Mouse (Mus musculus) gastrocnemius, adult 8-10 months (tissue): Measurements from ENCODE around the gene Acadm. TPM values are rescaled to one million over a fixed set of nuclear protein-coding genes. Genes with fewer than 3 reads are reported as not detected.

Experiments
- DNase-seq, 2 experiments: peaks; one replicate each; pipeline ENCODE4 v3.0.0; 2022; ENCODE audit warnings: low spot score in 2 of 2
- total RNA-seq, 4 experiments: library from RNA; stranded (reverse); gene quantifications; 2 replicates each; pipeline ENCODE4 v1.2.4; 2022

Gene Acadm
- total RNA-seq = 100 to 1,000 TPM; 299 to 345 (median 326) TPM

DNA sequence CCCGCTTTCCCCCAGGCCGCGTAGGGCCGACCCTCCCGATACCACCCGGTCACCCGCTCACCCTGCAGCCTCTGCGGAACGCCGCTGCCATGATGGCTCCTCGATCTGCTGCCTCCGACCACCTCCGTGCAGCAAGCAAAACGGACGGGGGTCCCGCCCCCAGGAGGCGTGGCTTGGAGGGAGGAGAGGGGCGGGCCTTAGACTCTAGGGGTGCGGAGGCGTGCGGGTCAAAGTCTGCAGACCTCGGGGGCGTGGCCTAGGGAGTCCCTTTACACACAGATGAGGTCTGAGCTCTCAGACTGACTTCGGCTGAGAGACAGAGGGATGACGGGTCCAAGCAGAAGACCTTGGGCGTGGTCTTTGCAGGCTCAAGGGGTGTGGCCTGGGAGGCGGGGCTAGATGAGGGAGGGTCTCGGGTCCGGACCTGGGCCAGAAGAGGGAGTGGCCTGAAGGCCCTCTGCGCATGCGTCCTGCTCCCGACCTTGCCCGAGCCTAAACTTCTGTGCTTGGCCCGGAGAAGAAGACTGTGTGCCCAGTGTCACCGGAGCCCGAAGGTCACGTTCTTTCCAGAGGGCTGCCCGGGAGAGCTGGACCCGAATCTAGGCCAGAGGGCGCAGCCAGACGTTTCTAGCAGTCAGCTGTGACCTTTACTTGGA is at the start of gene Acadm:
TSS of gene Acadm (minus strand) at position 298 of the 656 bp plus-strand sequence.
- peak; percentile 97 to 98 for DNase-seq

DNA sequence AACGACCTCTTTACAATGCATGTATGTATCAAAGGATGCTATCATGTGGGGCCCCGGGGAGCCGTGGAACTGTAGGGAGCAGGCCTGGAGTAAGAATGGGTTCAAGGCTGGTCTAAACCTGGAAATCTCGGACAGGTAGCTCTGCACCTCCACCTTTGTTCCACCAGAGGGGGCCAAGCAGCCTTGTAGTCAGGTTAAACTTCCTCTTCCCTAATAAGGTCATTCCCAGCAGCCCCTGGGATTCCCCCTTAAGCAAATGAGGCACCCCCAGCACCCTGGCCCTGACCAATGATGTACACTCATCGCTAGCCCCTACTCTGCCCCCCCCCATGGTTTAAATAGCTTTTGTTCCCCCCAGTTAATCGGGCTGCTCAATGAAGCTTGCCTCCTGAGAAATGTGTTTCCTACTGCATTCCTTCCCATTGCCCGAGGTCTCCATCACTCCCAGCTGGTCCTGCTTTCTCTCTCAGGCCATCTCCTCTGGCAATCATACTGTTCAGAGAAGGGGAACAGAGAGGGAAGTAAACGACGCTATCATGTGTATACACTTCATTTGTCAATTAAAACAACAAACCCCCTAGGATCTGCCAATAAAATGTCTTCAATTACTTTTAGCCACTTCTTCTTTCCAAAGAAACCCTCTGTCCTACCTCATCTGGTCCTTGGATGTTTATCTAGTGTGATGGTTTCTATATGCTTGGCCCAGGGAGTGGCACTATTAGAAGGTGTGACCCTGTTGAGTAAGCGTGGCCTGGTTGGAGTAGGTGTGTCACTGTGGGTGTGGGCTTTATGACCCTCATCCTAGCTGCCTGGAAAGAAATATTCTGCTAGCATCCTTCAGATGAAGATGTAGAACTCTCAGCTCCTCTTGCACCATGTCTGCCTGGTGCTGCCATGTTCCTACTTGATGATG is 40.3 kb upstream of the Acadm start:
- DNase-seq = no peak

DNA sequence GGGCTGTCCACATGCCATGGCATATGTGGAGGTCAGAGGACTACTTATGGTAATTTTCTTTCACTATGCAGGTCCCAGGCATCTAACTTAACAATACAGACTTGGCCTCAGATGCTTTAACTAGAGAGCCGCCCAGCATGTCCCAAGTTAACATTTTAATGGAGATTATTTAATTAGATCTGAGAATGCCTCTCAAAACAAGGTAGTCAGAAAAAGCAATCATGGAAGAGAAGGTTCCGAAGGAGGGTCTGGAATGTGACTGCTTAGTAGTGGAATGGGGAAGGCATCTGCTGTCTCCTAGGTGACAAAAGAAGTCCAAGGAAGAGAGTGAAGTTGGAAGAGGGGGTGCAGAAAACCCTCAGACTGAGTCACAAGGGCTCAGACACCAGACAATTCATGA is 36.2 kb upstream of the Acadm start:
- no peak for DNase-seq

DNA sequence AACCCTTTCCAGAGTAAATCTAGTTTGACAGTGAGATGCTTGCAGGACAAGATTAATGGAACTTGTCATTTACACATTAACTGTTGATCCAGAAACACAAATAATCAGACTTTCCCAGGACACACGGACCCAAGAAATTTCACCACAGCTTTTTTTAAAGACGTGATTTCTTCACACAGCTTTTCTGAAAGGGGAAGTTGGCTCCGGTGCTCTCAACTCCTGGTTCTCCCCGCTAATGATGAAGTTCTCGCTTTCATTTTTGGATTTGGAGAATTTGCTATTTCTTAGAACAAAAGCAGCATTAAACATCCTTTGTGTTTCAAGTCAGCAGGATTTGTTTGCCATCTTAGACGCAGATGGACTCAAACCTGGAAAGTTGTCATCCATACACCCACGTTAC is 31.4 kb upstream of the Acadm start:
- no peak for DNase-seq

DNA sequence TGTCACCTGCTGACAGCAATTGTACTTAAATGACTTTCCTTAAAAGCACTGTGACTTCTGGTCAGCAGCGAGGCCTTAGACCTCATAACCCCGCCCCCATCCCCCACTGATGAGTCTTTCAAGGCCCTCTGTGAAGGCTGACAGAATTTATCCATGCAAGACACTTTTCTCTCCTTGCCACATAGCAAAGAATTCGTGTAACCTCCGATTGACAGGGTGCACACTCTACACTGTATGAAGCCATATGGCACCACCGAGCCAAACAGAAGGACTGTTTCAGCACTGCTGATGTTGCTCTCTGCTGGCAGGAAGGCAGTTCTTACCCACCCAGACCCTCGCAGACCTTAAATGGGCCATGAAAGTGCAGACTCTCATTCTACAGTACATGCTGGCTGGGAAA is 30.6 kb upstream of the Acadm start:
- no peak for DNase-seq

DNA sequence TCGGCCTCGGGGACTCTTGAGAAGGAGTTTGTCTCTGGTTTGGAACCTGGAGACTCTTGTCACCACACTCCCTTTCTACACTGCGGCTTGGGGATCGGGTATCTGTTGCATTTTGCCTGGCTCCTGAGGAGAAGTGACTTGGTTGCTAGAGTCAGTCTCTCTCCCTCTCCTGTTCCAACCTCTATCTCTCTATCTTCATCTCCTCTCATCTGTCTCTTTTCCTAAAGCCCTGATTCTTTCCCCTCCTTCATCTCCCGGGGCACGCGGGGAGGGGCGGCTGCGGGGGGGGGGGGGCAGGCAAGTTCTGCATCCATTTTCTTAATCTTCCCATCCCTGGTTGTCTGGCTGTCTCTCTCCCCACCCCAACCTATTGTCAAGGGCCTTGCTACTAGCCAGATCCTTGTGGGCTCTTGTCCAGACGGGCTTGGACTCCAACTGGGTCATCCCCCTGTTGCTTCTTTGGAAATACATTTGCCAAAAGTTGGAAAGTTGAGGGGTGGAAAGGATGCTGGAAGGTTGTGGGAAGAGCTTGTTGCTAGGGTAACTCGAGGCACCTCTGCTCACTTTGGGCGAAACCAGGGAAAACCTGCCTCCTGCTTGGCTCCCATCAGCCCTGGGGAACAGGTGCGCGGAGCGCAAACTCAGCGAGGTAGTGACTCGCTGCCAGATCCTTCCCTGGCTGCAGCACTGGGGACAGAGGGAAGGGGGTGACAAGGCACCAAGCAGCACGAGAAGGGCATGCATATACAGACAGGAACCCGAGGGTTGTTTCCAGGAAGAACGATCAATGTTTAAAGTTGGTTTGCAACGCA is 29.7 kb upstream of the Acadm start:
- DNase-seq = no peak

DNA sequence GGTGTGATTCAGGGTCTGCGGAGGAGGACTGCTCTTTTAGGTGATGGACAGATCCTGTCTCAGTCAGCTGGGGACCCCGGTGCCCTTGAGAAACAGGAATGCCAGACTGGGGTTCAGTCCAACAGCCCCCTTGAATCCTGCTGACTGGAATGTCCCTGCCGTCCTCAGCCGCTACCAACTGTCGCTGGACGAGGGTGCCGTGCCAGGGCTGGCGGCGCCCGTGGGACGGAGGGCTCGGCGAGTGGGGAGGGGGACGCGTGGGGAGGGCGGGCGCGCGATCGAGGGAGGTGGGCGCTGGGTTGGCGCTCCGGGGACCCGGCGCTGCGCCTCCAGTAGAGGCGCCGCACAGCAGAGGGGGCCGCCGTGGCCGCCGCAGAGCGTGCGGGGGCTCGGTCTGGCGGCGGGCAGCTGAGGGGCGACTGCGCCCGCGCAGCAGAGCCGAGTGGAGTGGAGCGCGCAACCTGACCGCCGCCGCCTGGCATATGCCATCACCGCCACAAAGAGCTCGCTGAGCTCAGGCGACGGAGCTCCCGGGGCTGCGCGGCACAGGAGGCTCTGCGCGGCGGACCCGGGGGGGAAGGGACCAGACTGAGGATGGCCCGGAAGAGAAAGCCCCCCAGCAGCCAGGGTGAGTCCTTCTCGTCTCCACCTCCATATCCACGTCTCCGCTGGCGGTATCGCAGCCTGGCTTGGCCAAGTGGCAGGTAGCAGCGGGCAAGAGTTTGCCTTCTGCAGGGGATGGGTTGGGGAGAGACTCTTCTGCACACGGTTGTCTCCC is 28.9 kb upstream of the Acadm start, which contains the start of gene Slc44a5:
TSS of gene Slc44a5 (plus strand) at position 266 of the 778 bp plus-strand sequence.
- no peak for DNase-seq

GRCm38 (mm10) chr3:153969451-153969850 is 25.0 kb upstream of the Acadm start:
- no peak for DNase-seq

GRCm38 (mm10) chr3:153968549-153968948 is 24.1 kb upstream of the Acadm start:
- no peak for DNase-seq

DNA sequence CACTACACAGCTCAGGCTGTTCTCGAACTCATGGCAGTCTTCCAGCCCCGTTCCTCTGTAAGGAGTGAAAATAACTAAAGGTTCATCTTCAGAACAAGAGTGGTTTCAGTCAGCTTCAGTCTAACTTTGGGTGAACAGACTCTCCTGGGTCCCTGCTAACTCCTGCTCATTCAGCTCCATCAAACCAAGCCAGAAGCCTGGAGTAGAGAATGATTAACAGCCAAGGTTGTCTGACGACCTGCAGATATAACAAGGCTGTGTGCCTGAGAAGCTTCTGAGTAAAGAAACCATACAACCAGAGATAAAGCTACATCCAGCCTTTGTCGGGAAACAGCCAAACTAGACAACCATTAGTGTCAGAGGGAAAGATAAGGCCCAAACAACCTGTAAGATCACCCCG is 23.0 kb upstream of the Acadm start:
- DNase-seq = no peak

GRCm38 (mm10) chr3:153961632-153962389 is 17.4 kb upstream of the Acadm start:
- DNase-seq = no peak

- DNase-seq = no peak
Measured at GRCm38 (mm10) chr3:153960884-153961283, 16.5 kb upstream of the Acadm start.

DNA sequence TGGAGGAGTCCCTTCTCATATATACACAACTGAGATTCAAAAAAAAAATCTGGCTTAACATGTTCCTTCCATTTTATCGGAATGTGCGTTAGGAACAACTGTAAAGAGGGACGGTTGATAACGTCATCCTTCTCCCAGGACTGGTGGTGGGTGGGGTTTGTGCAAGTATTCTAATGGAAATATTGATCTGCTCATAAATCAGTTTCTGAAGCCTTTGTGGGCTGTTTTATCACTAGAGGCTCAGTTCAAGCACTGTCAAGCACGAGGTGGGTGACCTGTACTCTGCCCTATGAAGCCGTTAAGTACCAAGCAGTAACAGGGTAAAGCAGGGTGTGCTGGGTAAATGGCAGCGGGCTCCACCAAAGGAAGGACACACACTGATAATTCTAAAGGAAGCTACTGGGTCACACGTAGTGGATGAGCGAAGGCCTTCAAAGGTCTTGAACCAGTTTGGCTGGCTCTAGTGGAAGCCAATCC is 15.3 kb upstream of the Acadm start:
- DNase-seq = no peak

GRCm38 (mm10) chr3:153959035-153959730 is 14.8 kb upstream of the Acadm start:
- DNase-seq = no peak

GRCm38 (mm10) chr3:153957916-153958315 is 13.5 kb upstream of the Acadm start:
- DNase-seq = no peak

DNA sequence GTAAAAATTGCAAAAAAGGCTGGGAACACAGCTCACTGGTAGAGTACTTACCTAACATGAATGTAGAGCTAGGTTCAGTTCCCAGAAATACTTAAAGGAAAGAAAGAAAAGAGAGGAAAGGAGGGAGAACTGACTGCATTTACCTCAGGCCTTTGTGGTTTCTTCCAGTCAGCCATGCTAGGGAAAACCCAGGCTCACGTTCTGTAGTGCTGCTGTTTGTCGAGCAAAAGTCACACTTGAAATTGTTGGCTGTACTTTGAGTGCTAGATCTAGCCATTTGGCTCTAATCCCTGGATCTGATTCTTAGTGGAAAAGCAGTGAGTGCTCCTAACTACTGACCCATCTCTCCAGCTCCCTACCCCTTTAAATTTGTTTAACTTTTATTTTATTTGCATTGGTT is 3.7 kb upstream of the Acadm start:
- DNase-seq = no peak

GRCm38 (mm10) chr3:153947271-153947670 is 2.8 kb upstream of the Acadm start:
- DNase-seq = no peak

DNA sequence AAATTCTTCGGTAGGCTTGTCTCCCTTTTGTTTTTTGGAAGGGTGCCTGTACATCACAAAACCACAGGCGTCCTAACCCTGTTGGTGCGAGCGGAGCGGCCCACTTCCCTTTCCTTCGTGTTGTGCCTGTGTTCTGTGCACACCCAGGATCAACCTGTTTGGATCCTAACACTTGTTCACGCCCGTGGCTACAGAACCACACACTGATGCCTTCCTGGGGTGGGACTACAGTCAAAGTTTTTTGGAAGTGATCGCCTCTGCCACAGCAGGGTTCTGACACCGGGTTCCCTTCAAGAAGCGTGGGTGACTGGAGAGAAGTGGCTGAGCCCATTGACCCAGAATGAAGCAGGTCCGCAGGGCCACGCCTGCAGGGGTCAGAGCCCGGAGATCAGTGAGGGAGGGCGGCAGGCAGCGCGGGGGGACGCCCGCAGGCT is 514 bp downstream of the Acadm start:
- no peak for DNase-seq

DNA sequence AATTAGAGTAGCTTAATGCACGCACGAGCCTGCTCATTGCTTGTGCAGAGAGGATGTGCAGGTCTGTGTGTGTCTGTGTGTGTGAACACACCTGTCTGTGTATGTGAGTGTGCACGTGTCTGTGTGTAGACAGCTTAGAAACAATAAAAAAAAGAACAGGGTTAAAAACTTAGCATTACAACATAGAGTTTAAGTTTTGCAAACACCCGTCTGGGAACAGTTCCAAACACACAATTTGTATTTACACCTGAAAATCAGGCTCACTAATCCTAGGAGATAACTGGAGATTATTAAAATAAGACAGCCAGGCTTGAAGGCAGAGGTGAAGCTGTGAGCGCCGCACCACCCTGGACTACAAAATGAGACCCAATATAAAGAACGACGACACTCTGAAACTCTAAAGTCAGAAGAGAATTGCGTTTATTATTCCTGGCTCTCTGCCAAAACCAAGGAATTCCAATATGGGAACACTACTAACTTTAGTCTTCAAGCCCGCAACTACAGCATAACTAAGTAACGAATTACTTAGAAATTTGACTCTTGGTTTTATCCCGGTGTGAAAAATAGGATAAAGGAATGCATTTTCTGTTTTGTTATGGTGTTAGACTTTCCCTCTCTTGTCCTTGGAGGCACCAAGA is 1.3 kb downstream of the Acadm start:
- no peak for DNase-seq
